8 mouse cellular contexts compared by ENCODE assay signal in genomic region chr15:80266281-80266680, GRCm38 (mm10). TPM values are rescaled to one million over a fixed set of nuclear protein-coding genes. Genes with fewer than 3 reads are reported as not detected.
A peak's percentile ranks its signal among the peaks of the same experiment; 100 is the strongest.
DNase-seq lines count a peak whose midpoint lies in the region; ATAC-seq lines count a peak whose summit lies in the region.

No protein-coding gene starts in this region.

- H3K9ac ChIP-seq in forebrain, embryonic 16.5 days (replicated peaks; ENCODE audit: low read depth, low read length), result no peak overlapping the region
- H3K9ac ChIP-seq in hindbrain, embryonic 15.5 days, result no peak overlapping the region

- no peak overlapping the region for H3K4me2 ChIP-seq in forebrain, embryonic 16.5 days (ENCODE audit: low read length)
- H3K4me2 ChIP-seq in hindbrain, embryonic 15.5 days, result no peak overlapping the region

- no peaks in the 10 kb centered on the region for H3K27me3 ChIP-seq in forebrain, embryonic 16.5 days (replicated peaks; ENCODE audit: control insufficient read depth, insufficient read depth, low read length)
- no peaks in the 10 kb centered on the region for H3K27me3 ChIP-seq in hindbrain, embryonic 15.5 days
- H3K27me3 ChIP-seq in limb, embryonic 10.5 days (ENCODE audit: low read depth, poor library complexity, severe bottlenecking), result no peaks in the 10 kb centered on the region

- no peaks in the 10 kb centered on the region for H3K36me3 ChIP-seq in forebrain, embryonic 16.5 days (ENCODE audit: control insufficient read depth, insufficient read depth)
- no peaks in the 10 kb centered on the region for H3K36me3 ChIP-seq in hindbrain, embryonic 15.5 days
- peaks cover 10% of the 10 kb centered on the region for H3K36me3 ChIP-seq in limb, embryonic 10.5 days

- no peak overlapping the region for H3K4me3 ChIP-seq in forebrain, embryonic 16.5 days (replicated peaks; ENCODE audit: low read length)
- no peak overlapping the region for H3K4me3 ChIP-seq in hindbrain, embryonic 15.5 days
- no peak overlapping the region for H3K4me3 ChIP-seq in limb, embryonic 10.5 days

- H3K4me1 ChIP-seq in forebrain, embryonic 16.5 days (replicated peaks; ENCODE audit: control insufficient read depth, insufficient read depth, low read length), result peaks cover 19% of the 10 kb centered on the region
- peaks cover 25% of the 10 kb centered on the region for H3K4me1 ChIP-seq in hindbrain, embryonic 15.5 days (replicated peaks)
- peaks cover 30% of the 10 kb centered on the region for H3K4me1 ChIP-seq in limb, embryonic 10.5 days

- DNase-seq in urinary bladder, postnatal 14 days (ENCODE audit: low spot score), result peak; percentile 83
- no peak for DNase-seq in urinary bladder, postnatal 10 days (ENCODE audit: low spot score)
- DNase-seq in limb, embryonic 10.5 days (ENCODE audit: low spot score), result peak; percentile 75
- peak; percentile 87 for DNase-seq in naive thymus-derived CD4-positive, alpha-beta T cell, adult 2 months (ENCODE audit: low read depth)
- DNase-seq in testis, postnatal 10 days (ENCODE audit: low spot score), result peak; percentile 85

- WGBS in forebrain, embryonic 16.5 days, result 0% methylated on average over 2 of the region's 2 CpGs
- WGBS in hindbrain, embryonic 15.5 days, result 0% methylated on average over 2 of the region's 2 CpGs
- 0% methylated on average over 2 of the region's 2 CpGs for WGBS in limb, embryonic 10.5 days

- H3K9me3 ChIP-seq in forebrain, embryonic 16.5 days (ENCODE audit: control insufficient read depth, low read length), result 0 out of 2 replicates have a peak, but pooled peaks cover 2% of the 10 kb centered on the region
- H3K9me3 ChIP-seq in hindbrain, embryonic 15.5 days, result no peaks in the 10 kb centered on the region
- H3K9me3 ChIP-seq in limb, embryonic 10.5 days (replicated peaks), result no peaks in the 10 kb centered on the region

- ATAC-seq in cerebellum, adult (ENCODE audit: insufficient number of reproducible peaks, low FRiP score, low TSS enrichment), result 0 out of 2 replicates have a peak, but pooled peaks have one; percentile 57
- peak; percentile 44; the same call in 1 of the 2 replicates for ATAC-seq in forebrain, embryonic 16.5 days
- peak; percentile 50; the same call in 1 of the 2 replicates for ATAC-seq in hindbrain, embryonic 15.5 days (ENCODE audit: low FRiP score, low read depth)

- no peak overlapping the region for H3K27ac ChIP-seq in forebrain, embryonic 16.5 days (ENCODE audit: low read length)
- H3K27ac ChIP-seq in hindbrain, embryonic 15.5 days (replicated peaks), result no peak overlapping the region
- no peak overlapping the region for H3K27ac ChIP-seq in limb, embryonic 10.5 days

RNA-seq across cellular contexts. Expression of gene Rps19bp1, which starts 2.2 kb away (rescaled TPM):
- polyA plus RNA-seq in forebrain, embryonic 16.5 days (2015; fragmentation: Nextera tagmentation; extraction: Ambion mirVana), result 60.6 and 65.5 TPM in 2 replicates
- 76.2 and 76.7 TPM in 2 replicates for polyA plus RNA-seq in hindbrain, embryonic 15.5 days (2015; fragmentation: Nextera tagmentation; extraction: Ambion mirVana)
- 70.0 and 75.5 TPM in 2 replicates for polyA plus RNA-seq in limb, embryonic 10.5 days (2016; fragmentation: Nextera tagmentation; extraction: Ambion mirVana)

RNA-seq across cellular contexts. Expression of gene Atf4, which starts 11.3 kb away (rescaled TPM):
- polyA plus RNA-seq in forebrain, embryonic 16.5 days (2015; fragmentation: Nextera tagmentation; extraction: Ambion mirVana), result 122 and 139 TPM in 2 replicates
- polyA plus RNA-seq in hindbrain, embryonic 15.5 days (2015; fragmentation: Nextera tagmentation; extraction: Ambion mirVana), result 112 and 116 TPM in 2 replicates
- polyA plus RNA-seq in limb, embryonic 10.5 days (2016; fragmentation: Nextera tagmentation; extraction: Ambion mirVana), result 113 TPM in 2 replicates

RNA-seq across cellular contexts. Expression of gene Cacna1i, which starts 20.8 kb away (rescaled TPM):
- polyA plus RNA-seq in forebrain, embryonic 16.5 days (2015; fragmentation: Nextera tagmentation; extraction: Ambion mirVana), result 0.42 and 0.60 TPM in 2 replicates
- polyA plus RNA-seq in hindbrain, embryonic 15.5 days (2015; fragmentation: Nextera tagmentation; extraction: Ambion mirVana), result 0.64 and 0.73 TPM in 2 replicates
- 0.06 and 0.08 TPM in 2 replicates for polyA plus RNA-seq in limb, embryonic 10.5 days (2016; fragmentation: Nextera tagmentation; extraction: Ambion mirVana)

RNA-seq across cellular contexts. Expression of gene AC140267.1, which starts 30.6 kb away (rescaled TPM):
- 4.1 TPM in 1 of 2 replicates, not detected in the other for polyA plus RNA-seq in forebrain, embryonic 16.5 days (2015; fragmentation: Nextera tagmentation; extraction: Ambion mirVana)
- polyA plus RNA-seq in hindbrain, embryonic 15.5 days (2015; fragmentation: Nextera tagmentation; extraction: Ambion mirVana), result not detected in 2 replicates
- not detected in 2 replicates for polyA plus RNA-seq in limb, embryonic 10.5 days (2016; fragmentation: Nextera tagmentation; extraction: Ambion mirVana)

RNA-seq across cellular contexts. Expression of gene Mief1, which starts 32.5 kb away (rescaled TPM):
- polyA plus RNA-seq in forebrain, embryonic 16.5 days (2015; fragmentation: Nextera tagmentation; extraction: Ambion mirVana), result 42.7 and 42.9 TPM in 2 replicates
- 34.9 and 36.4 TPM in 2 replicates for polyA plus RNA-seq in hindbrain, embryonic 15.5 days (2015; fragmentation: Nextera tagmentation; extraction: Ambion mirVana)
- polyA plus RNA-seq in limb, embryonic 10.5 days (2016; fragmentation: Nextera tagmentation; extraction: Ambion mirVana), result 42.4 and 43.7 TPM in 2 replicates
